ENCODE assay signal across 21 mouse cellular contexts in the genomic region with DNA sequence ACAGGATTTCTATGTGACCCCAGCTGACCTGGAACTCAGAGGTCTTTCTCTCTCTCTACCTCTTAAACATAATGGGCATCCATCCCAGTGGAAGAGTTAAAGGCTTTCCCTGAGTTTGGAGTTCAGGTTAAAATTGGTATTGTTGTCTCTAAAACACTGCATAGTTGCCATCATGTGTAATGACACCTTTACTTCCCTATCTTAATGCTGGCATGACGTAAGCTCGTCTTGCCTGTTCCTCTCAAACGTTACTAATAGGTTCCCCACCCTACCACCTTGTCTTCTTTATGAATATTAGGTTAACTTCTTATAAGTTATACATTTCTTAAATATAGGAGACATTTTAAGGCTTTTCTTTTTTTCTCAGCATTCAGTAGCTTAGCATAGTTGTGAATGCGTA.
"Had no signal": no experiment of that assay in that cellular context is flagged by ENCODE, and none has a peak within 500 bp of the region (broad histone marks: within the 10 kb centered on the region; RNA-seq: fewer than 3 reads in every experiment).

No protein-coding gene starts in this region.

- ATAC-seq: forebrain, embryonic 13.5 days; forebrain, embryonic 14.5 days; forebrain, embryonic 15.5 days; forebrain, embryonic 16.5 days; forebrain, postnatal 0 days had no signal

- DNase-seq: cerebellum, adult 2 months; cerebellum, adult 8-10 months; cerebellum, adult 9-10 months; cerebellum, postnatal 10 days; cerebellum, postnatal 14 days; cerebellum, postnatal 25 days; cerebellum, postnatal 36 days; embryo, embryonic 11 days; forebrain, postnatal 0 days; gastrocnemius, adult 2 months; gastrocnemius, postnatal 10 days; gastrocnemius, postnatal 14 days; gastrocnemius, postnatal 25 days; gastrocnemius, postnatal 36 days; heart, adult 11 months; heart, adult 18-20 months; heart, adult 2 months had no signal
